Mouse (Mus musculus) hindbrain, embryonic 15.5 days (tissue): ENCODE data around the gene Trmt13. TPM values are rescaled to one million over a fixed set of nuclear protein-coding genes. Genes with fewer than 3 reads are reported as not detected.

ENCODE experiments used
- ATAC-seq: fragments of 200-750 bp; cut with Nextera tagmentation; 2 replicates; pipeline ENCODE4 v1.8.0; 2017; ENCODE audit warnings: low read depth, moderate number of reproducible peaks, moderate TSS enrichment; ENCODE audit not compliant: low FRiP score
- H3K27ac ChIP-seq: fragments of 300-500 bp; sonication (generic); replicated peaks from 2 replicates; pipeline ENCODE4 v1.5.1; 2015; ENCODE audit warnings: mild to moderate bottlenecking, inconsistent platforms
- H3K27me3 ChIP-seq: fragments of 300-500 bp; sonication (generic); 2 replicates; pipeline ENCODE4 v1.6.1; 2015; ENCODE audit warnings: control low read depth, inconsistent platforms
- H3K36me3 ChIP-seq: fragments of 300-500 bp; sonication (generic); 2 replicates; pipeline ENCODE4 v1.6.1; 2015; ENCODE audit warnings: control low read depth, inconsistent platforms
- H3K4me1 ChIP-seq: fragments of 300-500 bp; sonication (generic); replicated peaks from 2 replicates; pipeline ENCODE4 v1.6.1; 2015; ENCODE audit warnings: control low read depth, inconsistent platforms
- H3K4me2 ChIP-seq: fragments of 300-500 bp; sonication (generic); 2 replicates; pipeline ENCODE4 v1.6.1; 2015; ENCODE audit warnings: moderate library complexity, mild to moderate bottlenecking, inconsistent platforms
- H3K4me3 ChIP-seq: fragments of 300-500 bp; sonication (generic); 2 replicates; pipeline ENCODE4 v1.5.1; 2015; ENCODE audit warnings: mild to moderate bottlenecking, inconsistent platforms
- H3K9ac ChIP-seq: fragments of 300-500 bp; sonication (generic); 2 replicates; pipeline ENCODE4 v1.6.1; 2015; ENCODE audit warnings: inconsistent platforms
- H3K9me3 ChIP-seq: fragments of 300-500 bp; sonication (generic); 2 replicates; pipeline ENCODE4 v1.6.1; 2016; ENCODE audit warnings: control low read depth, inconsistent platforms
- WGBS: fragments of 180-500 bp; shearing (Covaris S2); methylation state at CpG from one replicate; pipeline ENCODE4 v1.1.7; 2015; 5-methylcytosine and 5-hydroxymethylcytosine counted together
- polyA plus RNA-seq: library from polyadenylated mRNA; unstranded; fragments of >200 nt; fragmentation: Nextera tagmentation; extraction: Ambion mirVana; gene quantifications from 2 replicates; pipeline ENCODE4 v1.2.1, GENCODE M21; 2015

Trmt13 gene
- polyA plus RNA-seq, 1 experiment from 2014 or later, result 24.3 TPM

DNA sequence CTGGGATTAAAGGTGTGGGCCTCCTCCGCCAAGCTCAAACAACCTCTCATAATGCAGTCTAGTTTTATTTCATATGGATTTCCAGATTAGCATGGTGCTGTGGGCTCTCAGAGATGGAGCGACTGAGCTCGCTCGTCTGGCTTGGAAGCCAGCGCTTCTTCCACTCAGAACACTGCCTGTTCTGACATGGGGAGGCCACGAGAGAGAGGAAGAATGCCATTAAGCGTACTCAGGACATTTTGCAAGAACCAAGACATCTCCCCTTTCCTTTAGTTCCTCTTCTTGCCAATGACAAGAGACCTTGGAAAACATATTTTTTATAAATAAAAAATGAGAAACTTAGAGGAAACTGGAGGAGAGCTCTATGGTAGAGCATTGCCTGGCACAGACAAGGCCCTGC lies 34.4 kb upstream of the Trmt13 start:
- H3K9me3 ChIP-seq, result no peaks in the 10 kb centered on the region
- no peaks in the 10 kb centered on the region for H3K27me3 ChIP-seq
- no peak overlapping the region for H3K4me2 ChIP-seq
- no peak overlapping the region for H3K9ac ChIP-seq
- no peak overlapping the region for H3K27ac ChIP-seq
- H3K4me1 ChIP-seq, result peaks cover 13% of the 10 kb centered on the region; the same call in 1 of the 2 replicates
- H3K36me3 ChIP-seq, result peaks cover 29% of the 10 kb centered on the region
- no peak overlapping the region for H3K4me3 ChIP-seq
- ATAC-seq, result no peak
- WGBS, result 95% methylated on average over 7 of the region's 7 CpGs

DNA sequence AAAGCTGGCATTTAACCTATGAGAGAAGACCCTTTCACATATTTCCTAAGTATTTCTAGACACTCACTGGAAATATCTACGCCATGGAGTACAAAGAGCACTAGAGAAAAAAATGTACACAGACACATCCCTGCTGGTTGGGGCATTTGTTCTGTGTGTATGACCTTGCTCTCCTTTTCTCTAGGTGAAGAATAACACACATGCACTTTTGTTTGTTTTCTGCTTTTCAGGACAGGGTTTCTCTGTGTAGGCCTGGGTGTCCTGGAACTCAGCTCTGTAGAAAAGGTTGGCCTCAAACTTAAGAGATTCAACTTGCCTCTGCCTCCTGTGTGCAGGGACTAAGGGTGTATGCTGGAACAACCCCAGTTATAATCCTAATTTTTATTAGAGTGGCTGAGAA lies 32.0 kb upstream of the Trmt13 start:
- Histone ChIP-seq H3K27ac (no peak overlapping the region), H3K4me2 (no peak overlapping the region), H3K4me1 (no peaks in the 10 kb centered on the region), H3K36me3 (peaks cover 48% of the 10 kb centered on the region), H3K4me3 (no peak overlapping the region), H3K9ac (no peak overlapping the region), H3K9me3 (no peaks in the 10 kb centered on the region), H3K27me3 (no peaks in the 10 kb centered on the region)
- no peak for ATAC-seq
- 92% methylated on average over 1 of the region's 1 CpGs for WGBS

DNA sequence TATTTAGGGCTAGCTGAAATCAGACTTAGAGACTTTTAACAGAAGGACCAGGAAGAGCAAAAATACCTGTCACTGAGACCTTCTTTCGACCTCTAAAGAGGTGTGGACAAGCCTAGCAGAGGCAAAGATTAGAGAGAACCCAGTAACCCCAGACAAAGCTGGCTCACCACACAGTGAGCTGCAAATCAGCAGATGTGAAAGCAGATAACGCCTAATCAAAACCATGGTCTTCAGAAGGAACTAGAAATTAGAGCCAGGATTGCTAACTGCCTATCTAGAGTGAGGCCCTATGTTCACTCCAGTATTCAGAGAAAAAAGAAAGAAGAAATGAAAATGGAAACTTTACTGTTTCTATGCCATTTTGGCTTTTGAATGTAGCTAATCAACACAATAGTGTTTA lies 28.0 kb upstream of the Trmt13 start:
- H3K27ac ChIP-seq, result no peak overlapping the region
- H3K9me3 ChIP-seq, result no peaks in the 10 kb centered on the region
- H3K9ac ChIP-seq, result no peak overlapping the region
- no peak overlapping the region for H3K4me2 ChIP-seq
- peaks cover 80% of the 10 kb centered on the region for H3K36me3 ChIP-seq
- H3K27me3 ChIP-seq, result no peaks in the 10 kb centered on the region
- no peaks in the 10 kb centered on the region for H3K4me1 ChIP-seq
- H3K4me3 ChIP-seq, result no peak overlapping the region
- 88% methylated on average over 2 of the region's 2 CpGs for WGBS
- ATAC-seq, result no peak

DNA sequence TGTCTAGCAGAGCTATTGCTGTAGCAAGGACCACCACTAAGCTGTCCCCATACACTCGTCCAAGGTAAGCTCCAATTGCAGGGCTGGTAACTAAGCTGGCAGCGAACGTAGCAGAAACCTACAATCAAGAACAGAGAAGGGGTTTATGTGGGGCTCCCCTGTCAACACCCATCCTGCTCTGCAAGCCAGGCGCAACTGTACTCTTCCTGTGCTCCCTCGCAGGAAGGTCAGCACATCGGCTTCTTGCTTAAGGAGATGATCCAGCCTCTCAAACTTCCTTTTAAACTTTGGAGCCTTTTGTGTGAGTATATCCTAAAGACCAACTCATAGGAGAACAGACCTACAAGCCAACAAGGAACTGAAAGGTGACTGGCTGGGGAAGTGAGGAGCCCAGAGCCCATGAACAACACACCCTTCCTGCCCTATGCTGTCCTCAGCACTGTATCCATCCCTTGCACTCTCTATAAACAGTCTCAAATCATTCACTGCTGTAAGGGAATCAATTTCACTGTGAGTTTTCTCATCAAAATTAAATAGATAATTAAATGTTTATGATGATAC lies 27.5 kb upstream of the Trmt13 start:
- no peaks in the 10 kb centered on the region for H3K4me1 ChIP-seq
- WGBS, result 95% methylated on average over 6 of the region's 6 CpGs
- H3K9ac ChIP-seq, result no peak overlapping the region
- ATAC-seq, result no peak
- H3K4me2 ChIP-seq, result no peak overlapping the region
- H3K36me3 ChIP-seq, result peaks cover 84% of the 10 kb centered on the region
- no peaks in the 10 kb centered on the region for H3K27me3 ChIP-seq
- H3K4me3 ChIP-seq, result no peak overlapping the region
- no peak overlapping the region for H3K27ac ChIP-seq
- no peaks in the 10 kb centered on the region for H3K9me3 ChIP-seq

DNA sequence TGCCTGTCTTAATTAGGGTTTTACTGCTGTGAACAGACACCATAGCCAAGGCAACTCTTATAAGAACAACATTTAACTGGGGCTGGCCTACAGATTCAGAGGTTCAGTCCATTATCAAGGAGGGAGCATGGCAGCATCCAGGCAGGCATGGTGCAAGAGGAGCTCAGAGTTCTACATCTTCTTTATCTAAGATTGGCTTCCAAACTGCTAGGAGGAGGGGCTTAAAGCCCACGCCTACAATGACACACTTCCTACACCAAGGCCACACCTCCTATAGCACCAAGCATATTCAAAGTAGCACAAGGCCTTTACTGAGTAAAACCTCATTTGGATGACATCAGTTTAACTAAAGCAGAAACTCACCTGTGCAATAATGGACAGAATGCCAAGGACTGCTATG lies 25.6 kb upstream of the Trmt13 start:
- H3K4me2 ChIP-seq, result no peak overlapping the region
- no peak overlapping the region for H3K27ac ChIP-seq
- H3K4me1 ChIP-seq, result no peaks in the 10 kb centered on the region
- no peak for ATAC-seq
- peaks cover 84% of the 10 kb centered on the region for H3K36me3 ChIP-seq
- WGBS, result 87% methylated on average over 1 of the region's 1 CpGs
- no peaks in the 10 kb centered on the region for H3K9me3 ChIP-seq
- H3K9ac ChIP-seq, result no peak overlapping the region
- no peak overlapping the region for H3K4me3 ChIP-seq
- no peaks in the 10 kb centered on the region for H3K27me3 ChIP-seq

DNA sequence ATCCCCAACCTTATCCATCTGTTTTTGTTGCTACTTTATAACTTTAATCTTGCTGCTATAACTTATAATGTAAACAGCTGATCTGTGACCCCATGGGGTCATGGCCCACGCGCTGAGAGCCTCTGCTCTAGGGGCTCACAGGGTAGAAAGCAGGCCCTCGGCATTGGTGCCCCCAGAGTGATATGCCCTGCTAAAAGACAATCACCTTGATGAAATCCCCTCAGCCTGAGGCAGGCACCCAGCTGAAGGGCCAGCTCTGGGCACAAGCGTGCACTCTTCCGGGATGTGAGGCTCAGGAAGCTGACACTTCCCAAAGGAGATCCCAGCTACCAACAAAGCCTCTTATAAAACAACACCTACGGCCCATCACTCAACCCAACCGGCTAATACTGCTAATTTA lies 24.2 kb upstream of the Trmt13 start:
- H3K36me3 ChIP-seq, result peaks cover 90% of the 10 kb centered on the region
- 88% methylated on average over 7 of the region's 7 CpGs for WGBS
- H3K27me3 ChIP-seq, result no peaks in the 10 kb centered on the region
- H3K4me1 ChIP-seq, result no peaks in the 10 kb centered on the region
- no peak for ATAC-seq
- no peak overlapping the region for H3K4me3 ChIP-seq
- H3K27ac ChIP-seq, result no peak overlapping the region
- no peak overlapping the region for H3K9ac ChIP-seq
- no peak overlapping the region for H3K4me2 ChIP-seq
- no peaks in the 10 kb centered on the region for H3K9me3 ChIP-seq

DNA sequence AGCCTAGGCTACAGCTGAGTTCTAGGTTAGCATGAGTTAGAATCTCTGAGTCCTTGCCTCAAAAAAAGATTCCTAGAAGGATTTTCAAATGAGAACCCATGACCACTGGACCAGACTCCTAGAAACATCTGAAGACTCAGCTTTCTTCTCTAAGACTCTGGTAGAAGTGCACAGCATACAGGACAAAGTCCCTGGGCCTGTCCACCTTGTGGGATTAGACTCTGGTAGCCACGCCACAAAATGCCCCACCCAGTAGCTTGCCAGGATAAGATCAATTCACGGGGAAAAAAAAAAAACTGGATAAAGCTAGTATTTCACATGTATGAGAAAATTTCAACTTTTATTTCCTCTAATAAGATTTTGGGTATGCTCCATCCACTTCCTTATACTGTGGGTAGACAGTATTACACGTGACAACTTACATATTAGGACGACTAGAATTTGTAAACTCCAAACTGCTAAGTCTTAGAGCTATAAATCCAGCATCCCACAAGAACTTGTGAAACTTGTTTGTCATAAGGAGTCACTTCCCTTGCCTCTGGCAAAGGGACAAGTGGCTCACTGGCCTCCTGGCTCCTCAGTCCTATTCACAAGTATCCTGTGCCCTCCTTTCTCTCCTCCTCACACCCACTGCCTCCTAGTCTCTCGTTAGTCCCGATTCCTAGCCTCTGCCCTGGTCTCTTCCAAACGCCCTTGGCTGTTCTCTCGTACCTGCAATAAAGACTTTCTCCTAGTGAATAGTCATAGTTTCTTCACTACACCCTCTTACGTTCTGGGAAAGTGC lies 23.5 kb upstream of the Trmt13 start:
- WGBS, result 91% methylated on average over 9 of the region's 9 CpGs
- no peak overlapping the region for H3K4me2 ChIP-seq
- H3K4me3 ChIP-seq, result no peak overlapping the region
- ATAC-seq, result no peak
- H3K9me3 ChIP-seq, result no peaks in the 10 kb centered on the region
- H3K36me3 ChIP-seq, result peaks cover 90% of the 10 kb centered on the region
- H3K27ac ChIP-seq, result no peak overlapping the region
- H3K4me1 ChIP-seq, result no peaks in the 10 kb centered on the region
- no peaks in the 10 kb centered on the region for H3K27me3 ChIP-seq
- H3K9ac ChIP-seq, result no peak overlapping the region

DNA sequence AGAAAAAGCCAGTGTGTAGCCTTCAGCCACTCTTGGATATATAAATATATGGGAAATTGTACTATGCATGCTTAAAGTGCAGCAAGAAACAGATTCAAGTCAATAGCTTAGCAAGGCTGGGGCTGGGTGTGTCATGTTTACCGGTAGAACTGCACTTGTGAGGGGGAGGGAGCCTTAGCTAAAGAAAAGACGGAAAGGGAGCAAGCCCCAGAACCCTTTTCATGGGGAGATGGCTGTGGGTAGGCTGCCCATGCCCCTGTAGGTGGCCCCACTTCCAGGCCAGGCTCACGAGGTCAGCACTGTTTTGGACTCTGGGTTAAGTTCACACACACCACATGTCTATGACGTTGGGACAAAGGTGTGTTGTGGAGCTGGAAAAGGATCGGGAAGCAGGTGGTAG lies 21.4 kb upstream of the Trmt13 start:
- 68% methylated on average over 5 of the region's 5 CpGs for WGBS
- no peaks in the 10 kb centered on the region for H3K9me3 ChIP-seq
- no peaks in the 10 kb centered on the region for H3K4me1 ChIP-seq
- H3K36me3 ChIP-seq, result peaks cover 89% of the 10 kb centered on the region
- H3K4me2 ChIP-seq, result no peak overlapping the region
- no peak overlapping the region for H3K27ac ChIP-seq
- H3K9ac ChIP-seq, result no peak overlapping the region
- no peak for ATAC-seq
- no peak overlapping the region for H3K4me3 ChIP-seq
- H3K27me3 ChIP-seq, result no peaks in the 10 kb centered on the region

DNA sequence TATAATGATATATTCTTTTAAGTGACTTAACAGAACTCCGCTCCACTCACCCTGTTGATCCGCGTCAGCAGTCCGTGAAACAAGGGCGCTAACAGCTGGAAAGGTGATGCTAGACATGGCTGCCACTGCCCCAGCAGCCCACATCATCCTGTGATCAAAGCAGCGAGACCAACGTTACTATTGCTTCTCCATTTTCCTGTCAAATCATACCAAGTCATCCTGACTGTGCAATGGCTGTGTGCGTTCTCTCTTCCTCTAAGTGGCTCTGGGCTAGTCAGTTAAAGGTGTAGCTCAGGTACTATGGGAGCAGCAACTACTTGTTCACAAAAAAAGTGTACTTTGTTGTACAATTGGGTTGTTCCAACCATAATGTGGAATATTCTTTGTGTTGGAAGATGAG lies 20.5 kb upstream of the Trmt13 start:
- Histone ChIP-seq H3K9ac (no peak overlapping the region), H3K4me2 (no peak overlapping the region), H3K4me3 (no peak overlapping the region), H3K9me3 (no peaks in the 10 kb centered on the region), H3K4me1 (no peaks in the 10 kb centered on the region), H3K36me3 (peaks cover 84% of the 10 kb centered on the region), H3K27me3 (no peaks in the 10 kb centered on the region), H3K27ac (no peak overlapping the region)
- 94% methylated on average over 8 of the region's 8 CpGs for WGBS
- ATAC-seq, result no peak

DNA sequence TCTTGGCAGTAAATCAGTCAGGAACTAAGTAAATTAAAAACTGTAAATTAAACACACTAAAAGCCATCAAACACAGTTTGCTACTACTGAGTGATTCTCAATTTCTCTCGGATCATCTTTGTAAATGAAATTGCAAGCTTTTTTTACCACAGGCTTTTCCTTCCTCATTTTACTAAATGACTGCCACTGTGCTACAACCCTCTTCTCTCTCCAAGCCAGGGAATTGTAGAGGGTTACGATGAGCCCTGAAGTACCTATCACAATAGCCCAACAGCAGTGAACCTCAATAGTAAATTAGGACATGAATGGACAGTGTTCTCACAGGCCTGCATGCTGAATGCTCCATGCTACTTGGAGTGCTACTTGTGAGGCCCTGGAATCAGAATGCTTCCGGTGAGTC lies 19.7 kb upstream of the Trmt13 start:
- no peaks in the 10 kb centered on the region for H3K27me3 ChIP-seq
- H3K4me3 ChIP-seq, result no peak overlapping the region
- no peak overlapping the region for H3K27ac ChIP-seq
- H3K9me3 ChIP-seq, result no peaks in the 10 kb centered on the region
- H3K4me1 ChIP-seq, result no peaks in the 10 kb centered on the region
- 93% methylated on average over 3 of the region's 3 CpGs for WGBS
- H3K36me3 ChIP-seq, result peaks cover 76% of the 10 kb centered on the region
- no peak for ATAC-seq
- H3K4me2 ChIP-seq, result no peak overlapping the region
- H3K9ac ChIP-seq, result no peak overlapping the region

DNA sequence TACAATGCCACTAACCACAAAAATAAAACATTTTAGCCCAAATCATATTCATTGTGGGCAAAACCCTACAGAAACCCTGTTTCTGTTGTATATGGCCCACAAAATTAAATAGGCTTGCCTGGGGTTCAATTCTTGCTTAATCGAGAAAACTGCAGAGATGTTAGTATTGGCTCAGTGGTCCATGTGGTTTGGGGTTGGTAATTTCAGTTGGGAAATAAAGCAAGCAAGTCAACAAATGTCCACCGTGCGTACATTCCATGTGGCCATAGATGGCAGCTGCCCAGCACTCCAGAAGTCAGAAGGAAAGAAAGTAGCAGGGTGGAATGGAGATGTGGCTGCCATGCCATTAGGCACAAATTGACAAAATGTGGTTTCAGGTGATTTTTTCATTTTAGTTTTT lies 18.6 kb upstream of the Trmt13 start:
- Histone ChIP-seq H3K4me1 (no peaks in the 10 kb centered on the region), H3K27ac (no peak overlapping the region), H3K4me3 (no peak overlapping the region), H3K9ac (no peak overlapping the region), H3K9me3 (no peaks in the 10 kb centered on the region), H3K27me3 (no peaks in the 10 kb centered on the region), H3K4me2 (no peak overlapping the region), H3K36me3 (peaks cover 65% of the 10 kb centered on the region)
- ATAC-seq, result no peak
- 90% methylated on average over 3 of the region's 3 CpGs for WGBS

DNA sequence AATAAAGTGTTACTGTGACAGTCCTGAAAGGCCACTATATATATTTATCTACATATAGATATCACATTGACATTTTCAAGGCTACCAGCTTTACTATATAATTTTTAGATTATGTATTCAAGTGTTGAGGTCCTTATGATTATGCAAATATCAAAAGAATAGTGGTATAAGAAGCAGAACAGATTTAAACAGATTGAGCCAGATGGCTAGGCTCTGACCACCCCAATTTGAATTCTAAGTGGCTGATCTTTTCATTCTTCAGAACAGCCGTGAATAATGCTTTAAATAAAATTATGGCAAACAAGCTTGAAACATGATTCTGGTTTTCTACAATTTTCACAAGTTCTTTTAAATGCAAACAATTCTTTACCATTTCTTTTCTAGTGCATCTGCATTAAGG lies 17.1 kb upstream of the Trmt13 start:
- Histone ChIP-seq H3K4me3 (no peak overlapping the region), H3K36me3 (peaks cover 50% of the 10 kb centered on the region), H3K4me1 (no peaks in the 10 kb centered on the region), H3K4me2 (no peak overlapping the region), H3K9me3 (no peaks in the 10 kb centered on the region), H3K9ac (no peak overlapping the region), H3K27me3 (no peaks in the 10 kb centered on the region), H3K27ac (no peak overlapping the region)
- no peak for ATAC-seq
- whole genome bisulfite sequencing, result 70% methylated on average over 1 of the region's 1 CpGs

DNA sequence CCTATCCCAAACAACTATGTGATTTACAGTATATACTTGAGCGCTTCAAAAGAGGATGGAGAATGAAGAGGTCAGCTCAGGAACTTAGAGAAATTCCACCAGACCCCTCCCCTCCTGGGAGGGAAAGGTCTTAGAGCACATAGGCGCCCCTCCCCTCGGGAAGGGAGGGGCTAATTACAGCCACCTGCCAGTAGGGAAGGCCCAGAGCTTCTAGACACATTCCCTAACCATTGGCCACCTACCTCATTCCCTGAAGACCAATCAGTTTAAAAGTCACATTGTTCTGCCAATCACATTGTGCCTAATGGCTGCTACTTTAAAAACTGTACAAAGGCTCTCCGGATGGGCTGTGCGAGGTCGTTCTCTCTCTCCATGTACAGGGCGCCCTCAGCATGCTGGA lies 8.3 kb upstream of the Trmt13 start:
- no peak for ATAC-seq
- WGBS, result 92% methylated on average over 7 of the region's 7 CpGs
- Histone ChIP-seq H3K4me3 (no peak overlapping the region), H3K27me3 (no peaks in the 10 kb centered on the region), H3K9ac (no peak overlapping the region), H3K27ac (no peak overlapping the region), H3K4me1 (no peaks in the 10 kb centered on the region), H3K4me2 (no peak overlapping the region), H3K9me3 (no peaks in the 10 kb centered on the region), H3K36me3 (0 out of 2 replicates have a peak, but pooled peaks cover 11% of the 10 kb centered on the region)
